Mouse (Mus musculus) limb, embryonic 14.5 days (tissue): ENCODE results near the gene Tbxas1. TPM values are rescaled to one million over a fixed set of nuclear protein-coding genes. Genes with fewer than 3 reads are reported as not detected.

ENCODE experiments used
- ATAC-seq: fragments of 200-750 bp; cut with Nextera tagmentation; 2 replicates; pipeline ENCODE4 v1.8.0; 2017; ENCODE audit warnings: low read depth, moderate number of reproducible peaks, moderate TSS enrichment; ENCODE audit not compliant: low FRiP score
- DNase-seq: peaks from one replicate; pipeline ENCODE4 v3.0.0-alpha.2; 2015; ENCODE audit warnings: low spot score
- H3K27ac ChIP-seq: fragments of 300-500 bp; sonication (generic); replicated peaks from 2 replicates; pipeline ENCODE4 v1.5.1; 2014; ENCODE audit warnings: low read depth, mild to moderate bottlenecking, low read length, moderate library complexity, mixed read lengths
- H3K27me3 ChIP-seq: fragments of 300-500 bp; sonication (generic); 2 replicates; pipeline ENCODE4 v1.6.1; 2014; ENCODE audit warnings: low read length, mixed read lengths; ENCODE audit not compliant: control insufficient read depth, insufficient read depth
- H3K36me3 ChIP-seq: fragments of 300-500 bp; sonication (generic); 2 replicates; pipeline ENCODE4 v1.6.1; 2014; ENCODE audit warnings: mild to moderate bottlenecking, low read length, moderate library complexity, mixed read lengths; ENCODE audit not compliant: control insufficient read depth, insufficient read depth
- H3K4me1 ChIP-seq: fragments of 300-500 bp; sonication (generic); 2 replicates; pipeline ENCODE4 v1.6.1; 2014; ENCODE audit warnings: antibody characterized with exemption, low read length, mixed read lengths; ENCODE audit not compliant: control insufficient read depth, insufficient read depth
- H3K4me2 ChIP-seq: fragments of 300-500 bp; sonication (generic); replicated peaks from 2 replicates; pipeline ENCODE4 v1.6.1; 2014; ENCODE audit warnings: low read depth, mild to moderate bottlenecking, low read length, moderate library complexity; ENCODE audit not compliant: severe bottlenecking
- H3K4me3 ChIP-seq: fragments of 300-500 bp; sonication (generic); replicated peaks from 2 replicates; pipeline ENCODE4 v1.5.1; 2014; ENCODE audit warnings: low read length
- H3K9ac ChIP-seq: fragments of 300-500 bp; sonication (generic); 2 replicates; pipeline ENCODE4 v1.6.1; 2014; ENCODE audit warnings: mild to moderate bottlenecking, low read depth, low read length, moderate library complexity; ENCODE audit not compliant: severe bottlenecking
- H3K9me3 ChIP-seq: fragments of 300-500 bp; sonication (generic); 2 replicates; pipeline ENCODE4 v1.6.1; 2016; ENCODE audit warnings: low read length; ENCODE audit not compliant: control insufficient read depth
- POLR2A ChIP-seq: fragments of 200-500 bp; IDR thresholded peaks from 2 replicates; pipeline ENCODE4 v1.8.0; 2012; ENCODE audit warnings: inconsistent platforms, mild to moderate bottlenecking, moderate library complexity, borderline replicate concordance; ENCODE audit not compliant: insufficient read depth, insufficient read length; ENCODE audit errors: extremely low read depth
- WGBS: fragments of 180-500 bp; shearing (Covaris S2); extraction: QIAGEN DNeasy Blood & Tissue Kit; methylation state at CpG from one replicate; pipeline ENCODE4 v1.1.7; 2014; 5-methylcytosine and 5-hydroxymethylcytosine counted together
- polyA plus RNA-seq, 2 experiments: library from polyadenylated mRNA; depleted of rRNA in 1 of 2; stranded (reverse) in 1 of 2; unstranded in 1 of 2; fragments of >200 nt; fragmentation: Nextera tagmentation in 1 of 2; extraction: Ambion mirVana in 1 of 2; gene quantifications; 2 replicates each; pipeline versions ENCODE4 v1.2.1 to v1.2.3; 2012 to 2014

The Tbxas1 gene
- polyA plus RNA-seq, 2 experiments, result 1.8 to 2.6 TPM

- no peak overlapping the region for H3K9ac ChIP-seq
- H3K27me3 ChIP-seq, result no peaks in the 10 kb centered on the region
- H3K4me1 ChIP-seq, result 0 out of 2 replicates have a peak, but pooled peaks cover 3% of the 10 kb centered on the region
- ATAC-seq, result no peak
- 85% methylated on average over 5 of the region's 5 CpGs for WGBS
- H3K4me2 ChIP-seq, result no peak overlapping the region
- DNase-seq, result no peak
- H3K9me3 ChIP-seq, result no peaks in the 10 kb centered on the region
- H3K36me3 ChIP-seq, result no peaks in the 10 kb centered on the region
- H3K4me3 ChIP-seq, result no peak overlapping the region
- TF ChIP-seq POLR2A, result no peak
- H3K27ac ChIP-seq, result no peak overlapping the region
Measured at GRCm38 (mm10) chr6:38957246-38957645, 82.0 kb downstream of the Tbxas1 start.

DNA sequence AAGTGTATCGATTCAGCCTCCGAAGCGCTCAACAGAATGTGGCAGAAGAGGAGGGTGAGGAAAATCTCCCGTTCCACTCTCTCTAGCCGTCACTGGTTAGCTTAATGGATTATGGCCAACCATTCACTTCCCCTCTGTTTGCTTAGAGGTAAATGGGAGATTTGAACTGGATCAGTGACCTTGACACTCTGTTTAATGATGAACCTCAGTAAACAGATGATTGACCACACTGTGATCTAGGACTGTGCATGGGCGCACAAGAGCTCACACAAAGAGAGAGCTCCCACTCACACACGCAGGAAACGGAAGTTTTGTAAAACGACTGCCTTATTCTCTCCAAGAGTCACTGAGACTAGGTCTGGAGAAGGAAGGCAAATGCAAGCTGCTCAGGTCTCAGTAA is 84.3 kb downstream of the Tbxas1 start:
- H3K9ac ChIP-seq, result no peak overlapping the region
- H3K27ac ChIP-seq, result no peak overlapping the region
- no peak overlapping the region for H3K4me2 ChIP-seq
- no peaks in the 10 kb centered on the region for H3K27me3 ChIP-seq
- H3K4me3 ChIP-seq, result no peak overlapping the region
- no peaks in the 10 kb centered on the region for H3K9me3 ChIP-seq
- 89% methylated on average over 9 of the region's 9 CpGs for whole genome bisulfite sequencing
- H3K4me1 ChIP-seq, result 0 out of 2 replicates have a peak, but pooled peaks cover 3% of the 10 kb centered on the region
- ATAC-seq (no peak), DNase-seq (no peak)
- no peak for TF ChIP-seq POLR2A
- no peaks in the 10 kb centered on the region for H3K36me3 ChIP-seq

DNA sequence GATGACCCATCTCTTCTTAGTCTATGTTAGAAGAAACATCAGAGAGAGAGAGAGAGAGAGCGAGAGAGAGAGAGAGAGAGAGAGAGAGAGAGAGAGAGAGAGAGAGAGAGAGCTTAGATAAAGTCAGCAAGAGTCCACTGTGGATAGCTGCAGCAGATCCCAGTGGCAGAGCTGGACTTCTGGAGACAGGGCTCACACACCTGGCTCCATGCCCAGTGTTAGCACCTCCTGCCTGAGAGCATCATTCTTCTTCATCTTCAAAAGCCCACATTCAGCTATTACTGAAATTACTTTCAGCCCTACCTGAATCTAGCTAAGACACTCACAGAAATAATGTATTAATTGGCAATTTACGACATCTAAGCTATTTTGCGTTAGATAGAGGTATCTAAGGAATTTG is 85.2 kb downstream of the Tbxas1 start:
- WGBS, result 77% methylated on average over 3 of the region's 3 CpGs
- no peak for DNase-seq
- Histone ChIP-seq H3K9ac (no peak overlapping the region), H3K4me2 (no peak overlapping the region), H3K36me3 (no peaks in the 10 kb centered on the region), H3K4me1 (0 out of 2 replicates have a peak, but pooled peaks cover 3% of the 10 kb centered on the region), H3K9me3 (no peaks in the 10 kb centered on the region), H3K4me3 (no peak overlapping the region), H3K27me3 (no peaks in the 10 kb centered on the region), H3K27ac (no peak overlapping the region)
- no peak for ATAC-seq
- no peak for TF ChIP-seq POLR2A

- Histone ChIP-seq H3K9me3 (no peaks in the 10 kb centered on the region), H3K4me2 (no peak overlapping the region), H3K27me3 (no peaks in the 10 kb centered on the region), H3K4me3 (no peak overlapping the region), H3K27ac (no peak overlapping the region), H3K36me3 (no peaks in the 10 kb centered on the region), H3K9ac (no peak overlapping the region), H3K4me1 (0 out of 2 replicates have a peak, but pooled peaks cover 3% of the 10 kb centered on the region)
- ATAC-seq (no peak), DNase-seq (no peak)
- WGBS, result 67% methylated on average over 12 of the region's 12 CpGs
- TF ChIP-seq POLR2A, result no peak
Measured at GRCm38 (mm10) chr6:38960791-38961426, 85.7 kb downstream of the Tbxas1 start.

- Histone ChIP-seq H3K4me3 (no peak overlapping the region), H3K27ac (no peak overlapping the region), H3K4me2 (no peak overlapping the region), H3K27me3 (no peaks in the 10 kb centered on the region), H3K9me3 (no peaks in the 10 kb centered on the region), H3K9ac (no peak overlapping the region), H3K4me1 (0 out of 2 replicates have a peak, but pooled peaks cover 3% of the 10 kb centered on the region), H3K36me3 (no peaks in the 10 kb centered on the region)
- DNase-seq (no peak), ATAC-seq (no peak)
- TF ChIP-seq POLR2A, result no peak
- WGBS, result 63% methylated on average over 8 of the region's 8 CpGs
Measured at GRCm38 (mm10) chr6:38961427-38962033, 86.3 kb downstream of the Tbxas1 start.
